Mouse (Mus musculus) neural tube, embryonic 14.5 days (tissue): Measurements from ENCODE around the gene Fyb2. TPM values are rescaled to one million over a fixed set of nuclear protein-coding genes. Genes with fewer than 3 reads are reported as not detected.

Experiments used
- ATAC-seq: fragments of 200-750 bp; cut with Nextera tagmentation; 2 replicates; pipeline ENCODE4 v1.8.0; 2017; ENCODE audit warnings: low read depth, mild to moderate bottlenecking, moderate TSS enrichment, moderate library complexity
- H3K27ac ChIP-seq: fragments of 300-500 bp; sonication (generic); 2 replicates; pipeline ENCODE4 v1.5.1; 2014; ENCODE audit warnings: low read depth, mild to moderate bottlenecking, control low read depth, low read length, moderate library complexity, mixed read lengths
- H3K27me3 ChIP-seq: fragments of 300-500 bp; sonication (generic); 2 replicates; pipeline ENCODE4 v1.6.1; 2014; ENCODE audit warnings: low read length; ENCODE audit not compliant: control insufficient read depth, insufficient read depth
- H3K36me3 ChIP-seq: fragments of 300-500 bp; sonication (generic); 2 replicates; pipeline ENCODE4 v1.6.1; 2014; ENCODE audit warnings: low read length, mixed read lengths; ENCODE audit not compliant: control insufficient read depth, insufficient read depth
- H3K4me1 ChIP-seq: fragments of 300-500 bp; sonication (generic); 2 replicates; pipeline ENCODE4 v1.6.1; 2014; ENCODE audit warnings: low read length; ENCODE audit not compliant: control insufficient read depth, insufficient read depth
- H3K4me2 ChIP-seq: fragments of 300-500 bp; sonication (generic); 2 replicates; pipeline ENCODE4 v1.6.1; 2014; ENCODE audit warnings: mild to moderate bottlenecking, low read depth, low read length, control low read depth
- H3K4me3 ChIP-seq: fragments of 300-500 bp; sonication (generic); 2 replicates; pipeline ENCODE4 v1.5.1; 2014; ENCODE audit warnings: low read depth, low read length, control low read depth, mixed read lengths
- H3K9ac ChIP-seq: fragments of 300-500 bp; sonication (generic); replicated peaks from 2 replicates; pipeline ENCODE4 v1.6.1; 2014; ENCODE audit warnings: low read depth, mild to moderate bottlenecking, control low read depth, low read length, mixed read lengths
- H3K9me3 ChIP-seq: fragments of 300-500 bp; sonication (generic); 2 replicates; pipeline ENCODE4 v1.6.1; 2016; ENCODE audit warnings: low read length; ENCODE audit not compliant: control insufficient read depth
- WGBS: fragments of 180-500 bp; shearing (Covaris S2); extraction: QIAGEN DNeasy Blood & Tissue Kit; methylation state at CpG from one replicate; pipeline ENCODE4 v1.1.7; 2014; 5-methylcytosine and 5-hydroxymethylcytosine counted together
- polyA plus RNA-seq: library from polyadenylated mRNA; unstranded; fragments of >200 nt; fragmentation: Nextera tagmentation; extraction: Ambion mirVana; gene quantifications from 2 replicates; pipeline ENCODE4 v1.2.1, GENCODE M21; 2014

Fyb2 gene
- polyA plus RNA-seq, 1 experiment from 2014 or later, result 0.17 TPM

- WGBS, result 95% methylated on average over 7 of the region's 7 CpGs
- no peak overlapping the region for H3K9ac ChIP-seq
- H3K4me2 ChIP-seq, result no peak overlapping the region
- no peak for ATAC-seq
- H3K27ac ChIP-seq, result no peak overlapping the region
- no peaks in the 10 kb centered on the region for H3K9me3 ChIP-seq
- no peaks in the 10 kb centered on the region for H3K36me3 ChIP-seq
- no peaks in the 10 kb centered on the region for H3K27me3 ChIP-seq
- H3K4me3 ChIP-seq, result no peak overlapping the region
- no peaks in the 10 kb centered on the region for H3K4me1 ChIP-seq
Measured at GRCm38 (mm10) chr4:105013718-105014117, 100.5 kb downstream of the Fyb2 start.

- Histone ChIP-seq H3K9ac (no peak overlapping the region), H3K9me3 (no peaks in the 10 kb centered on the region), H3K4me1 (no peaks in the 10 kb centered on the region), H3K27me3 (no peaks in the 10 kb centered on the region), H3K36me3 (no peaks in the 10 kb centered on the region), H3K4me3 (no peak overlapping the region), H3K27ac (no peak overlapping the region), H3K4me2 (no peak overlapping the region)
- ATAC-seq, result no peak
- 74% methylated on average over 6 of the region's 6 CpGs for WGBS
Measured at GRCm38 (mm10) chr4:105015496-105015895, 102.2 kb downstream of the Fyb2 start.

- no peak overlapping the region for H3K4me2 ChIP-seq
- no peak overlapping the region for H3K4me3 ChIP-seq
- no peaks in the 10 kb centered on the region for H3K27me3 ChIP-seq
- H3K9ac ChIP-seq, result no peak overlapping the region
- H3K27ac ChIP-seq, result no peak overlapping the region
- H3K36me3 ChIP-seq, result no peaks in the 10 kb centered on the region
- no peaks in the 10 kb centered on the region for H3K9me3 ChIP-seq
- WGBS, result 82% methylated on average over 4 of the region's 4 CpGs
- ATAC-seq, result no peak
- H3K4me1 ChIP-seq, result no peaks in the 10 kb centered on the region
Measured at GRCm38 (mm10) chr4:105016006-105016613, 102.9 kb downstream of the Fyb2 start.

GRCm38 (mm10) chr4:105027278-105027677, 114.0 kb downstream of the Fyb2 start:
- Histone ChIP-seq H3K36me3 (no peaks in the 10 kb centered on the region), H3K9ac (no peak overlapping the region), H3K4me1 (no peaks in the 10 kb centered on the region), H3K27ac (no peak overlapping the region), H3K4me2 (no peak overlapping the region), H3K27me3 (no peaks in the 10 kb centered on the region), H3K4me3 (no peak overlapping the region), H3K9me3 (no peaks in the 10 kb centered on the region)
- WGBS, result 77% methylated on average over 6 of the region's 6 CpGs
- no peak for ATAC-seq

GRCm38 (mm10) chr4:105031104-105031503, 117.8 kb downstream of the Fyb2 start:
- 70% methylated on average over 8 of the region's 8 CpGs for WGBS
- Histone ChIP-seq H3K4me2 (no peak overlapping the region), H3K4me3 (no peak overlapping the region)

GRCm38 (mm10) chr4:105033153-105033552, 119.9 kb downstream of the Fyb2 start:
- 45% methylated on average over 7 of the region's 7 CpGs for WGBS

More at GRCm38 (mm10) chr4:105031104-105031503, 117.8 kb downstream of the Fyb2 start:
- Histone ChIP-seq H3K27me3 (no peaks in the 10 kb centered on the region), H3K9me3 (no peaks in the 10 kb centered on the region), H3K27ac (no peak overlapping the region), H3K4me1 (no peaks in the 10 kb centered on the region), H3K9ac (no peak overlapping the region), H3K36me3 (no peaks in the 10 kb centered on the region)
- ATAC-seq, result no peak

GRCm38 (mm10) chr4:105034259-105034658, 121.0 kb downstream of the Fyb2 start:
- no peaks in the 10 kb centered on the region for H3K27me3 ChIP-seq
- no peaks in the 10 kb centered on the region for H3K36me3 ChIP-seq
- H3K4me2 ChIP-seq, result no peak overlapping the region
- no peak overlapping the region for H3K4me3 ChIP-seq
- no peaks in the 10 kb centered on the region for H3K9me3 ChIP-seq
- H3K27ac ChIP-seq, result no peak overlapping the region
- no peak for ATAC-seq
- no peaks in the 10 kb centered on the region for H3K4me1 ChIP-seq
- H3K9ac ChIP-seq, result no peak overlapping the region

More at GRCm38 (mm10) chr4:105033153-105033552, 119.9 kb downstream of the Fyb2 start:
- no peaks in the 10 kb centered on the region for H3K9me3 ChIP-seq
- no peaks in the 10 kb centered on the region for H3K36me3 ChIP-seq
- H3K4me1 ChIP-seq, result no peaks in the 10 kb centered on the region
- ATAC-seq, result no peak
- no peak overlapping the region for H3K4me2 ChIP-seq
- H3K4me3 ChIP-seq, result no peak overlapping the region
- H3K9ac ChIP-seq, result no peak overlapping the region
- H3K27ac ChIP-seq, result no peak overlapping the region
- H3K27me3 ChIP-seq, result no peaks in the 10 kb centered on the region

- H3K9me3 ChIP-seq, result no peaks in the 10 kb centered on the region
- WGBS, result 94% methylated on average over 1 of the region's 1 CpGs
- no peaks in the 10 kb centered on the region for H3K27me3 ChIP-seq
- H3K4me3 ChIP-seq, result no peak overlapping the region
- no peaks in the 10 kb centered on the region for H3K36me3 ChIP-seq
- ATAC-seq, result no peak
- H3K4me1 ChIP-seq, result no peaks in the 10 kb centered on the region
- H3K9ac ChIP-seq, result no peak overlapping the region
- no peak overlapping the region for H3K27ac ChIP-seq
- H3K4me2 ChIP-seq, result no peak overlapping the region
Measured at GRCm38 (mm10) chr4:105050041-105050440, 136.8 kb downstream of the Fyb2 start.

- no peak for ATAC-seq
- no peak overlapping the region for H3K9ac ChIP-seq
- no peaks in the 10 kb centered on the region for H3K27me3 ChIP-seq
- H3K36me3 ChIP-seq, result no peaks in the 10 kb centered on the region
- H3K4me1 ChIP-seq, result no peaks in the 10 kb centered on the region
- WGBS, result 93% methylated on average over 5 of the region's 5 CpGs
- H3K4me3 ChIP-seq, result no peak overlapping the region
- H3K27ac ChIP-seq, result no peak overlapping the region
- no peak overlapping the region for H3K4me2 ChIP-seq
- no peaks in the 10 kb centered on the region for H3K9me3 ChIP-seq
Measured at GRCm38 (mm10) chr4:105051291-105051690, 138.0 kb downstream of the Fyb2 start.
